Mouse (Mus musculus) neural tube, embryonic 15.5 days (tissue): ENCODE results near the gene Cenpj. TPM values are rescaled to one million over a fixed set of nuclear protein-coding genes. Genes with fewer than 3 reads are reported as not detected.

ENCODE experiments used
- ATAC-seq: fragments of 200-750 bp; cut with Nextera tagmentation; 2 replicates; pipeline ENCODE4 v1.8.0; 2017; ENCODE audit warnings: mild to moderate bottlenecking, moderate TSS enrichment, moderate library complexity; ENCODE audit not compliant: low FRiP score
- H3K27ac ChIP-seq: fragments of 300-500 bp; sonication (generic); replicated peaks from 2 replicates; pipeline ENCODE4 v1.5.1; 2015; ENCODE audit warnings: mild to moderate bottlenecking, inconsistent platforms
- H3K27me3 ChIP-seq: fragments of 300-500 bp; sonication (generic); replicated peaks from 2 replicates; pipeline ENCODE4 v1.6.1; 2015; ENCODE audit warnings: inconsistent platforms
- H3K36me3 ChIP-seq: fragments of 300-500 bp; sonication (generic); 2 replicates; pipeline ENCODE4 v1.6.1; 2015; ENCODE audit warnings: inconsistent platforms
- H3K4me1 ChIP-seq: fragments of 300-500 bp; sonication (generic); 2 replicates; pipeline ENCODE4 v1.6.1; 2015; ENCODE audit warnings: inconsistent platforms
- H3K4me2 ChIP-seq: fragments of 300-500 bp; sonication (generic); 2 replicates; pipeline ENCODE4 v1.6.1; 2015; ENCODE audit warnings: inconsistent platforms, mild to moderate bottlenecking, moderate library complexity
- H3K4me3 ChIP-seq: fragments of 300-500 bp; sonication (generic); replicated peaks from 2 replicates; pipeline ENCODE4 v1.5.1; 2015; ENCODE audit warnings: mild to moderate bottlenecking, inconsistent platforms
- H3K9ac ChIP-seq: fragments of 300-500 bp; sonication (generic); replicated peaks from 2 replicates; pipeline ENCODE4 v1.6.1; 2015; ENCODE audit warnings: mild to moderate bottlenecking, inconsistent platforms
- H3K9me3 ChIP-seq: fragments of 300-500 bp; sonication (generic); replicated peaks from 2 replicates; pipeline ENCODE4 v1.6.1; 2016; ENCODE audit warnings: inconsistent platforms
- WGBS: fragments of 180-500 bp; shearing (Covaris S2); methylation state at CpG from one replicate; pipeline ENCODE4 v1.1.7; 2015; ENCODE audit warnings: mixed read lengths; 5-methylcytosine and 5-hydroxymethylcytosine counted together
- polyA plus RNA-seq: library from polyadenylated mRNA; unstranded; fragments of >200 nt; fragmentation: Nextera tagmentation; extraction: Ambion mirVana; gene quantifications from 2 replicates; pipeline ENCODE4 v1.2.1, GENCODE M21; 2015

The Cenpj gene
- polyA plus RNA-seq, 1 experiment from 2014 or later: 3.9 TPM

GRCm38 (mm10) chr14:56575969-56576901 lies 1.0 kb upstream of the Cenpj start:
- WGBS: 69% methylated on average over 18 of the region's 18 CpGs
- Histone ChIP-seq H3K27ac (no peak overlapping the region), H3K9ac (no peak overlapping the region; the same call in 1 of the 2 replicates), H3K4me3 (peak overlapping the region; percentile 37), H3K4me1 (peaks cover 8% of the 10 kb centered on the region), H3K36me3 (no peaks in the 10 kb centered on the region), H3K4me2 (peak overlapping the region; percentile 52), H3K27me3 (no peaks in the 10 kb centered on the region), H3K9me3 (no peaks in the 10 kb centered on the region)
- no peak for ATAC-seq

GRCm38 (mm10) chr14:56572546-56572945 lies 2.7 kb downstream of the Cenpj start:
- no peaks in the 10 kb centered on the region for H3K36me3 ChIP-seq
- ATAC-seq: no peak

GRCm38 (mm10) chr14:56571310-56572093 lies 3.7 kb downstream of the Cenpj start:
- no peaks in the 10 kb centered on the region for H3K27me3 ChIP-seq
- peak overlapping the region; percentile 62 for H3K9ac ChIP-seq
- peak; percentile 100 for ATAC-seq
- under 1% methylated on average over 59 of the region's 59 CpGs for WGBS
- H3K36me3 ChIP-seq: no peaks in the 10 kb centered on the region
- H3K4me1 ChIP-seq: peaks cover 10% of the 10 kb centered on the region
- H3K9me3 ChIP-seq: no peaks in the 10 kb centered on the region
- H3K4me3 ChIP-seq: peak overlapping the region; percentile 86
- peak overlapping the region; percentile 75 for H3K27ac ChIP-seq
- H3K4me2 ChIP-seq: peak overlapping the region; percentile 83

More at GRCm38 (mm10) chr14:56572546-56572945, 2.7 kb downstream of the Cenpj start:
- Histone ChIP-seq H3K4me3 (peak overlapping the region; percentile 86), H3K27ac (no peak overlapping the region), H3K4me2 (peak overlapping the region; percentile 53), H3K9ac (no peak overlapping the region), H3K4me1 (peaks cover 10% of the 10 kb centered on the region), H3K27me3 (no peaks in the 10 kb centered on the region), H3K9me3 (no peaks in the 10 kb centered on the region)
- WGBS: 82% methylated on average over 2 of the region's 2 CpGs

- peaks cover 6% of the 10 kb centered on the region for H3K4me1 ChIP-seq
- H3K4me2 ChIP-seq: no peak overlapping the region
- no peak overlapping the region for H3K9ac ChIP-seq
- no peak for ATAC-seq
- no peaks in the 10 kb centered on the region for H3K27me3 ChIP-seq
- no peak overlapping the region for H3K27ac ChIP-seq
- H3K4me3 ChIP-seq: no peak overlapping the region
- peaks cover 1% of the 10 kb centered on the region; the same call in 1 of the 2 replicates for H3K36me3 ChIP-seq
- WGBS: 91% methylated on average over 4 of the region's 4 CpGs
- no peaks in the 10 kb centered on the region for H3K9me3 ChIP-seq
Observed at GRCm38 (mm10) chr14:56569041-56569440, 6.2 kb downstream of the Cenpj start.

- Histone ChIP-seq H3K4me1 (peaks cover 5% of the 10 kb centered on the region), H3K4me3 (no peak overlapping the region), H3K27ac (no peak overlapping the region), H3K4me2 (no peak overlapping the region), H3K36me3 (peaks cover 10% of the 10 kb centered on the region; the same call in 1 of the 2 replicates), H3K9ac (no peak overlapping the region), H3K9me3 (no peaks in the 10 kb centered on the region), H3K27me3 (no peaks in the 10 kb centered on the region)
- 79% methylated on average over 7 of the region's 7 CpGs for WGBS
- ATAC-seq: no peak
Observed at GRCm38 (mm10) chr14:56567476-56567875, 7.7 kb downstream of the Cenpj start.

GRCm38 (mm10) chr14:56559134-56559533 lies 16.1 kb downstream of the Cenpj start:
- peaks cover 10% of the 10 kb centered on the region; the same call in 1 of the 2 replicates for H3K36me3 ChIP-seq
- no peak overlapping the region for H3K9ac ChIP-seq
- no peaks in the 10 kb centered on the region for H3K27me3 ChIP-seq
- no peak overlapping the region for H3K27ac ChIP-seq
- WGBS: 92% methylated on average over 3 of the region's 3 CpGs
- H3K4me3 ChIP-seq: no peak overlapping the region
- no peaks in the 10 kb centered on the region for H3K9me3 ChIP-seq
- H3K4me2 ChIP-seq: no peak overlapping the region
- no peaks in the 10 kb centered on the region for H3K4me1 ChIP-seq
- no peak for ATAC-seq

- Histone ChIP-seq H3K4me1 (no peaks in the 10 kb centered on the region), H3K4me2 (no peak overlapping the region), H3K27ac (no peak overlapping the region), H3K27me3 (no peaks in the 10 kb centered on the region), H3K36me3 (0 out of 2 replicates have a peak, but pooled peaks cover 4% of the 10 kb centered on the region), H3K9me3 (no peaks in the 10 kb centered on the region), H3K4me3 (no peak overlapping the region), H3K9ac (no peak overlapping the region)
- WGBS: 95% methylated on average over 2 of the region's 2 CpGs
- no peak for ATAC-seq
Observed at GRCm38 (mm10) chr14:56554716-56555115, 20.5 kb downstream of the Cenpj start.

GRCm38 (mm10) chr14:56553331-56553730 lies 21.9 kb downstream of the Cenpj start:
- Histone ChIP-seq H3K36me3 (0 out of 2 replicates have a peak, but pooled peaks cover 4% of the 10 kb centered on the region), H3K9ac (no peak overlapping the region), H3K4me2 (no peak overlapping the region), H3K4me1 (no peaks in the 10 kb centered on the region), H3K27me3 (no peaks in the 10 kb centered on the region), H3K27ac (no peak overlapping the region), H3K9me3 (no peaks in the 10 kb centered on the region), H3K4me3 (no peak overlapping the region)
- no peak for ATAC-seq
- WGBS: 96% methylated on average over 7 of the region's 7 CpGs

- Histone ChIP-seq H3K27ac (no peak overlapping the region), H3K36me3 (0 out of 2 replicates have a peak, but pooled peaks cover 4% of the 10 kb centered on the region), H3K9me3 (no peaks in the 10 kb centered on the region), H3K4me2 (no peak overlapping the region), H3K27me3 (no peaks in the 10 kb centered on the region), H3K4me3 (no peak overlapping the region), H3K4me1 (no peaks in the 10 kb centered on the region), H3K9ac (no peak overlapping the region)
- WGBS: 93% methylated on average over 6 of the region's 6 CpGs
- ATAC-seq: no peak
Observed at GRCm38 (mm10) chr14:56552924-56553323, 22.3 kb downstream of the Cenpj start.

GRCm38 (mm10) chr14:56550960-56551359 lies 24.3 kb downstream of the Cenpj start:
- Histone ChIP-seq H3K9me3 (no peaks in the 10 kb centered on the region), H3K9ac (no peak overlapping the region), H3K4me3 (no peak overlapping the region), H3K4me1 (no peaks in the 10 kb centered on the region), H3K36me3 (0 out of 2 replicates have a peak, but pooled peaks cover 4% of the 10 kb centered on the region), H3K27me3 (no peaks in the 10 kb centered on the region), H3K27ac (no peak overlapping the region), H3K4me2 (no peak overlapping the region)
- ATAC-seq: no peak
- 88% methylated on average over 4 of the region's 4 CpGs for WGBS

- H3K4me3 ChIP-seq: no peak overlapping the region
- no peaks in the 10 kb centered on the region for H3K4me1 ChIP-seq
- no peaks in the 10 kb centered on the region for H3K9me3 ChIP-seq
- WGBS: 94% methylated on average over 4 of the region's 4 CpGs
- no peaks in the 10 kb centered on the region for H3K36me3 ChIP-seq
- ATAC-seq: no peak
- H3K9ac ChIP-seq: no peak overlapping the region
- no peaks in the 10 kb centered on the region for H3K27me3 ChIP-seq
- H3K27ac ChIP-seq: no peak overlapping the region
- H3K4me2 ChIP-seq: no peak overlapping the region
Observed at GRCm38 (mm10) chr14:56545491-56545890, 29.7 kb downstream of the Cenpj start.
